Mouse (Mus musculus) liver, embryonic 13.5 days (tissue): ENCODE measurements at regions not wholly inside any gene's neighbourhood (a gene's known extent, or its start where the extent isn't known, plus 50 kb on each side); places are given as distances from the start of the nearest gene placed in this dataset.

Experiments
- ATAC-seq: fragments of 200-750 bp; cut with Nextera tagmentation; 2 replicates; pipeline ENCODE4 v1.8.0; 2017; ENCODE audit warnings: low read depth, mild to moderate bottlenecking, moderate number of reproducible peaks, moderate library complexity
- DNase-seq: peaks from one replicate; pipeline ENCODE4 v3.0.0; 2022
- H3K27ac ChIP-seq: fragments of 300-500 bp; sonication (generic); 2 replicates; pipeline ENCODE4 v1.5.1; 2015; ENCODE audit warnings: moderate library complexity, mild to moderate bottlenecking, inconsistent platforms
- H3K27me3 ChIP-seq: fragments of 300-500 bp; sonication (generic); 2 replicates; pipeline ENCODE4 v1.6.1; 2015; ENCODE audit warnings: mild to moderate bottlenecking, inconsistent platforms
- H3K36me3 ChIP-seq: fragments of 300-500 bp; sonication (generic); 2 replicates; pipeline ENCODE4 v1.6.1; 2015; ENCODE audit warnings: mild to moderate bottlenecking, inconsistent platforms
- H3K4me1 ChIP-seq: fragments of 300-500 bp; sonication (generic); replicated peaks from 2 replicates; pipeline ENCODE4 v1.6.1; 2015; ENCODE audit warnings: inconsistent platforms
- H3K4me2 ChIP-seq: fragments of 300-500 bp; sonication (generic); 2 replicates; pipeline ENCODE4 v1.6.1; 2015; ENCODE audit warnings: inconsistent platforms, mild to moderate bottlenecking, moderate library complexity
- H3K4me3 ChIP-seq: fragments of 300-500 bp; sonication (generic); replicated peaks from 2 replicates; pipeline ENCODE4 v1.5.1; 2015; ENCODE audit warnings: mild to moderate bottlenecking, inconsistent platforms
- H3K9ac ChIP-seq: fragments of 300-500 bp; sonication (generic); 2 replicates; pipeline ENCODE4 v1.6.1; 2015; ENCODE audit warnings: mild to moderate bottlenecking, inconsistent platforms
- H3K9me3 ChIP-seq: fragments of 300-500 bp; sonication (generic); replicated peaks from 2 replicates; pipeline ENCODE4 v1.6.1; 2016; ENCODE audit warnings: inconsistent platforms
- WGBS: fragments of 180-500 bp; shearing (Covaris S2); methylation state at CpG from one replicate; pipeline ENCODE4 v1.1.7; 2015; ENCODE audit not compliant: insufficient replicate concordance; 5-methylcytosine and 5-hydroxymethylcytosine counted together

DNA sequence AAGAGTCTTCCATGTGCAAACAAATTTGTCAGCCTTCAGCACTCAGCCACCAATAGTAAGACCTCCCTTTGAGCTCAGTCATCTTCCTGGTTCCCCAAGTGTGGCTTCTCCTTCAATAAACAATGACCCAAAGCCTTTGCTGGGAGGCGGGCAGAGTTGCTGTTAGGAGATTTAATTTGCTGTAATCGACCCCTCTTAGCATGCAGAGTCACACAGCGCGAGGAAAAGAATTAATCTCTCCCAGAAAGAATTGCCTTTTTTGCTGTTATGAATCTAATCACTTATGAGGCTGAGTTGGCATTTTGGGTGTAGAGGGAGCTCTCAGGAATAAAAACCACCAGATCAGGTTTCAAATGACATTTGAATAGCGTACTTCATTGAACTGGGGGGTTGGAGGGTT is 387.0 kb downstream of the Prdm2 start:
- Histone ChIP-seq H3K4me3 (no peak overlapping the region), H3K27me3 (no peaks in the 10 kb centered on the region), H3K4me1 (no peaks in the 10 kb centered on the region), H3K4me2 (no peak overlapping the region), H3K9me3 (no peaks in the 10 kb centered on the region; the same call in none of the 2 replicates), H3K9ac (no peak overlapping the region), H3K36me3 (no peaks in the 10 kb centered on the region), H3K27ac (no peak overlapping the region)
- DNase-seq (no peak), ATAC-seq (no peak)
- 64% methylated on average over 5 of the region's 5 CpGs for WGBS

DNA sequence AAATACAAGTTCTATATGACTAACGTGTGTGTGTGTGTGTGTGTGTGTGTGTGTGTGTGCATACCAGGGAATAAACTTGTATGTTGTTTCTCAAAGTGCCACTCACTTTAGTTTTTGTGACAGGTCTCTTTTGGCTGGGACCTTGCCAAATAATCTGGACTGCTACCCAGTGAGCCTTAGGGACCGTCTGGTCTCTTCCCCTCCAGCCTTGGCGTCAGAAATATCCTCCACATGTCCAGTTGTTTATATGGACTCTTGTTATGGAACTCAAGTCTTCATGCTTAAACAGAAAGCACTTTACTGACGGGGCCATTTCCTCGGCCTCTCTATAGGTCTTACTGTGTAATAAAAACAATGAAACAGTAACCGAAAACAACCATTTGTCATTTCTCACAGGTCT is 394.4 kb downstream of the Prdm2 start:
- Histone ChIP-seq H3K27ac (no peak overlapping the region), H3K9me3 (peaks cover 8% of the 10 kb centered on the region), H3K36me3 (no peaks in the 10 kb centered on the region), H3K4me2 (no peak overlapping the region), H3K27me3 (no peaks in the 10 kb centered on the region), H3K4me3 (no peak overlapping the region), H3K9ac (no peak overlapping the region), H3K4me1 (no peaks in the 10 kb centered on the region)
- ATAC-seq (no peak), DNase-seq (no peak)
- WGBS, result 72% methylated on average over 6 of the region's 6 CpGs

DNA sequence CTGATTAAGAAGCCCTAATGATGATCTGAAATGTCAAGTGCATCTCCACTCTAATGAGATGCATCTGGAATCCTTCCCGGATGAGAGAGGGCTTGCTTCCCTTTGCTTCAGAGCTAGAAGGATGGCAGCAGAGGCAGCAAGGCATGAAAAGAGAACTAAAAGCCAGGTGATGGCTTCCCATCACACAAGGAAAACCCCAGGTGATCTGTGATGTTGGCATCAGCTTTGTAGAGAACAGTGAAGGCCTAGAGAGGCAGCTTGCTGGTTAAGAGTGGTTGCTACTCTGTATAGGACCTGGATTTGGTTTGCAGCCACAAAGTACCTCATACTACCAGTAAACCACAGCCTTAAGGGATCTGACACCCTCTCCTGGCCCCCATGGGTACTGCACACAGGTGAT is 395.8 kb downstream of the Prdm2 start:
- no peak overlapping the region for H3K27ac ChIP-seq
- H3K4me3 ChIP-seq, result no peak overlapping the region
- H3K9ac ChIP-seq, result no peak overlapping the region
- ATAC-seq, result no peak
- no peaks in the 10 kb centered on the region for H3K36me3 ChIP-seq
- DNase-seq, result no peak
- H3K27me3 ChIP-seq, result no peaks in the 10 kb centered on the region
- H3K9me3 ChIP-seq, result peaks cover 8% of the 10 kb centered on the region
- no peak overlapping the region for H3K4me2 ChIP-seq
- no peaks in the 10 kb centered on the region for H3K4me1 ChIP-seq
- WGBS, result 60% methylated on average over 1 of the region's 1 CpGs

DNA sequence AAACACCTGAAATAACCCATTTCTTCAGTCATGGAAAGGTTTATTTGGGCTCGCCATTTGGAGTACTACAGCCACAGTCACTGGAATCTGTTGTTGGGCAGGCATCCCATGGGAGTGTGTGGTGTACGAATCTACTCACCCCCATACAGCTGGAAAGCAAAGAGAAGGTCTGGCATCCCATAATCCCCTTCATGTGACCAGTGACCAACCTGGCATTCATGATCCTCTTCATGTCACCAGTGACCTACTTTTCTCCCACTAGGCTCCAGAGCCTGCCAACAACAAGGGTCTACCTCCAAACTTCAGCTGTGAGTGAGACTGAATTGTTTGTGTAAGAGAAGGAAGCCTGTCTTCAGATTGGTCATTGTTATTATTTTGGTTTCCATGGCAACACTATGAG is 409.0 kb downstream of the Prdm2 start:
- no peaks in the 10 kb centered on the region for H3K4me1 ChIP-seq
- WGBS, result 52% methylated on average over 2 of the region's 2 CpGs
- H3K9ac ChIP-seq, result no peak overlapping the region
- 0 out of 2 replicates have a peak, but pooled peaks cover 8% of the 10 kb centered on the region for H3K9me3 ChIP-seq
- no peaks in the 10 kb centered on the region for H3K27me3 ChIP-seq
- DNase-seq, result no peak
- H3K36me3 ChIP-seq, result no peaks in the 10 kb centered on the region
- no peak for ATAC-seq
- no peak overlapping the region for H3K4me3 ChIP-seq
- H3K27ac ChIP-seq, result no peak overlapping the region
- no peak overlapping the region for H3K4me2 ChIP-seq

DNA sequence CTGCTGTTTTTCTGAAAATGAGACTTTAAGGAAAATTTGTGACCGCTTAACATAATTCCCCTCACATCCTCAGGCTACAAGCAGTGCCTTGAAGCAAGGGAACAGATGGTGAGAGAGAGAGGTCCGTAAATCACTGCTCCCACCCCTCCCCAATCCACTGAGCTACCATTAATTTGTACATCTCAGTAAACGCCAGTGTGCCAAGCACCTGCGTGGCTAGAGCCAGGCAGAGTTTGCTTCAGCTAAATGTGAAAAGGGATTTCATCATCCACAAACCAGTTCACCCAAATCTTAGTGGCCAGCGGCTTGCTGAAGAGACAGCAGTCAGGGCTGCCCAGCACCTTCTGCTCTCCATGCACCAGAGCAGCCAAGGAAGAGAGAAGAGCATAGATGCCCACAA is 413.5 kb downstream of the Prdm2 start:
- no peak overlapping the region for H3K27ac ChIP-seq
- no peak overlapping the region for H3K9ac ChIP-seq
- DNase-seq, result no peak

DNA sequence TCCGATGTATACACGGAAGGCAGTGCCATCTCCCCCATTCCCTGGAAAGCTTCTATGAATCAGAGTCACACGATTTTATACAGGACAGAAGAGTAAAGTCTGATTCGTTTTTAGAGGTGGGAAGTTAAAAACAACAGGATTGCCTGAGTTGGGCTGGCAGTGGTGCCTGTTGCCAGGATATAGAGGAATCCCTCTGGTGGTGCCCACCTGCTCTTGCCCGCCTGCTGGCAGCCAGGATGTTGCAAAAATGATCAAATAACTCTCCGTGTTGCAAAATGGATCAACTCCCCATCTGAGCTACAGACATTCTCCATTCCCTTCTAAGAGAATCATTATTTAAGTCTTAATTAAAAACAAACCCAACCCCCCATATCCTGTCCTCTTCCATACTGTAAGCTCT is 414.0 kb downstream of the Prdm2 start:
- DNase-seq (no peak), ATAC-seq (no peak)
- H3K4me2 ChIP-seq, result no peak overlapping the region
- H3K36me3 ChIP-seq, result no peaks in the 10 kb centered on the region
- H3K27ac ChIP-seq, result no peak overlapping the region
- WGBS, result 53% methylated on average over 6 of the region's 6 CpGs
- H3K27me3 ChIP-seq, result no peaks in the 10 kb centered on the region
- H3K4me3 ChIP-seq, result no peak overlapping the region
- H3K9me3 ChIP-seq, result 0 out of 2 replicates have a peak, but pooled peaks cover 5% of the 10 kb centered on the region
- H3K9ac ChIP-seq, result no peak overlapping the region
- no peaks in the 10 kb centered on the region for H3K4me1 ChIP-seq

More for the DNA sequence above, 413.5 kb downstream of the Prdm2 start:
- H3K4me3 ChIP-seq, result no peak overlapping the region
- H3K27me3 ChIP-seq, result no peaks in the 10 kb centered on the region
- H3K9me3 ChIP-seq, result 0 out of 2 replicates have a peak, but pooled peaks cover 5% of the 10 kb centered on the region
- H3K36me3 ChIP-seq, result no peaks in the 10 kb centered on the region
- WGBS, result 60% methylated on average over 5 of the region's 5 CpGs
- H3K4me1 ChIP-seq, result no peaks in the 10 kb centered on the region
- ATAC-seq, result no peak
- no peak overlapping the region for H3K4me2 ChIP-seq

DNA sequence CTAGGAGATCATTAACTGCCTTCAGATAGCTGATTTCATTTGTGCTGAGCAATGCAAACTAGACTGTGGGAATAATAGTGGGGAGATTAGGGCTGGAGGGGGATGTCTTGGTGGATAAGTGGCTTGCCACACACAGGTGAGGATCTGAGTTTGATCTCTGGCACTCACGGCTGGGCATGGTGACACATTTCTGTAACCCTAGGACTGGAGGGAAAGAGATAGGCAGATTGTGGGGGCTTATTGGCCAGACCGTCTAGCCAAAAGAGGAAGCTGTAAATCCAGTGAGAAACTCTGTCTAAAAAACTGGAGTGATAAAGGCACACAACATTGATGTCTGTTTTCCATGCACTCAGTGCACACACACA is 420.2 kb downstream of the Prdm2 start:
- H3K4me2 ChIP-seq, result no peak overlapping the region
- WGBS, result 25% methylated on average over 2 of the region's 2 CpGs
- H3K27me3 ChIP-seq, result no peaks in the 10 kb centered on the region
- DNase-seq (no peak), ATAC-seq (no peak)
- H3K9me3 ChIP-seq, result no peaks in the 10 kb centered on the region
- H3K9ac ChIP-seq, result no peak overlapping the region
- H3K36me3 ChIP-seq, result no peaks in the 10 kb centered on the region
- no peaks in the 10 kb centered on the region for H3K4me1 ChIP-seq
- H3K27ac ChIP-seq, result no peak overlapping the region
- no peak overlapping the region for H3K4me3 ChIP-seq

DNA sequence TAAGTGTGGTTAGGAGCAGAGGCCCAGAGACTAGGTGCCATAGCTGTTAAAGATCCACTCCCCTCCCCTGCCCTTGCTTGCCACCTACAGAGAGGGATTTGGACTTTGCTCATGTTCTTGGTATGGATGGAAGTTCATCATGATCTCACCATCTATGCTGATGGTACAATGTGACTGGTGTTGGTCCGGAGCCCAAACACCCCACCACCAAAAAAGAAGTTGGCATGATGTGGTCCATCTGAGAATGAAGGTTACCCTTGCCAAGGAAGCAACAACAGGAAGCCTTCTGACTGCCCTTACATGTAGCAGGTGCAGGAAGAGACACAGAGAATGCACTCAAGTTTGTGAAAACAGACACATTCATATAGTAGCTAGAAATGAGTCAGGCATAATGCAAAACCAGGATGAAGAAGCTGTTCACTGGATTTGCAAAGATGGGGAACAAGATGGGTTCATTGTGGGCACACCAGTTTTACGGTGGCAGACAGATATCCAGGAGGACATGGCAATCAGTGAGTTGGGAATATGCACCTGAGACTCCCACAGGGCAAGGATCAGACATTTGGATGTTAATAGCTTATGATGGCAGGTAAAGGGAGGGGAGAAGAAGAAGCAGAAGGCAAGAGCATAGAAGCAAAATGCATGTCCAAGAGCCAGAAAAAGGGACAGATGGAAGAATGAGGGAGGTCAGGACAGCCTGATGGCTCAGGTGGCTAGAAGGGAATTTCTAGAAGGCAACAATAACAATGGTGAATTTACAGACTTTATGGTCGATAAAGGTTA is 420.8 kb downstream of the Prdm2 start:
- no peak overlapping the region for H3K4me2 ChIP-seq
- no peak for ATAC-seq
- WGBS, result 53% methylated on average over 3 of the region's 3 CpGs
- H3K4me3 ChIP-seq, result no peak overlapping the region
- no peak overlapping the region for H3K9ac ChIP-seq
- no peaks in the 10 kb centered on the region for H3K9me3 ChIP-seq
- H3K27ac ChIP-seq, result no peak overlapping the region
- no peaks in the 10 kb centered on the region for H3K36me3 ChIP-seq
- DNase-seq, result no peak
- H3K27me3 ChIP-seq, result no peaks in the 10 kb centered on the region
- H3K4me1 ChIP-seq, result no peaks in the 10 kb centered on the region

DNA sequence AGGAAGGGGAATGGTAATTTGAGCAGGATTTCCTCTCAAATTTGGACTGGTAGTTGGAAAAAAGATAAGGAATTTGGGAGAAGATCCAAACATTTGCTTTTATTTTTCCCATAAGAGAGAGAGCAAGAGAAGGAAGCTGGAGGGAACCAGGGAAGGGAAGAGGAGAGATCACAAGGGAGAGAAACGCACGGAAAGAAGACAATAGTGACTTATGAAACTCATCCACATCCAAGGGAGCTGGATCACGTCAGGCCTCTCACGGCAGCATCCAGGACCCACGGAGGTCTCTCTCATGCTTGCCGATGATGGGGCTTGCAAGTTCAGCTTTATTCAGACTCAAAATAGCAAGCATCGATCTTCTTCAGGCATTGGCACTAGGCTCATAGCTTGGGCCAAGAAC is 423.7 kb downstream of the Prdm2 start:
- Histone ChIP-seq H3K27me3 (no peaks in the 10 kb centered on the region), H3K9ac (no peak overlapping the region), H3K36me3 (no peaks in the 10 kb centered on the region), H3K9me3 (no peaks in the 10 kb centered on the region), H3K27ac (no peak overlapping the region), H3K4me3 (no peak overlapping the region), H3K4me1 (no peaks in the 10 kb centered on the region), H3K4me2 (no peak overlapping the region)
- ATAC-seq (no peak), DNase-seq (no peak)
- 74% methylated on average over 7 of the region's 7 CpGs for WGBS

DNA sequence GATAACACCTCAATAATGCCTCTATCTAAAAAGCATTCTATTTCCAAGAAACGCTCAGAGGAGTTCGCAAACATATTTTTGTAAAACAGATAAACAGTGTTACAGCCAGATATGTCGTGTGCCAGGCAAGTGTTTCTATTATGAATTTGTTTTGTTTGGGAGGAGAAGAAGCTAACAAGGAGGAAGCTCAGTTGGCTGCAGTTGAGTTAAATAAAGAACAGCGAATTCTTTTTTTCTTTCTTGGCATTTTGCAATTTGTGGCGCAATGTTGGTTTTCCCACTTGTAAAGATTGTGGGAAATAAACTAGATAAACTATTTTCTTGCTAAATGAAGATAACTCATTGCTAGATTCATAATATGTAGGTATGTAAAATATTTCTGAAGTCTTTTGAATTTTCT is 427.4 kb downstream of the Prdm2 start:
- Histone ChIP-seq H3K36me3 (no peaks in the 10 kb centered on the region), H3K4me3 (no peak overlapping the region), H3K27me3 (no peaks in the 10 kb centered on the region), H3K4me2 (no peak overlapping the region), H3K4me1 (no peaks in the 10 kb centered on the region), H3K9ac (no peak overlapping the region), H3K9me3 (no peaks in the 10 kb centered on the region), H3K27ac (no peak overlapping the region)
- 77% methylated on average over 5 of the region's 5 CpGs for WGBS
- DNase-seq, result no peak
- no peak for ATAC-seq

DNA sequence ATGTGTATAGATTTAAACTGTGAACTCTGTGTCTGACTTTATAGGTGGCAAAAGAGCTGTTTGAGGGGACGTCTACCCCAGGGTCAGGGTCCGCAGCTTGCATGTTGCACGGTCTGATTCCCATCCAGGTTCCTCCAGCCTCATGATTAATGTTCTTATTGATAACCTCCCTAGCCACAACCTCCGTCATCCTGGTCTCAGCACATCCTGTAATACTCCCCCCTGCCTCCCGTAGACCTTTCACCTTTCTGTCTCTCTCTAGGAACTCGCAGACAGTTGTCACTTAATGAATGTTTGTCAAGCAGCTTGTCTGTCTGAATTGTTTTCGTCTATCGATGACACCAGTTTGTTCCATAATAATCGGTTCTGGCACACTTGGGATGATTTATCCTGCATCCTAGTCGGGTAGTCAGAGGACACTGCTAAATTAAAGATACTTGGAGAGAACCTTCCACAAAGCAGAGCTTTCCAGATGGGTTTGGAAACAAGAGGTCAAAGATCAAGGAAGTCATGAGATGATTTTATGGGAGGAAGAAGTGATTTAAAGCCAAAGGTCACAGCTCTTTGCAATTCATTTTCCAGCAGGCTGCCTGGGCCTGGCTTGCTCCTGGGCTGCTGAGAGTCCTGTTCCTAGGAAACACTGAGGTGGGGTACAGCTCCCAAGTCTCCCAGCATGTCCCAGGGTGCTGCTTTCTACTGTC is 435.9 kb downstream of the Prdm2 start:
- H3K36me3 ChIP-seq, result no peaks in the 10 kb centered on the region
- 53% methylated on average over 10 of the region's 10 CpGs for WGBS
- H3K9ac ChIP-seq, result no peak overlapping the region
- no peak overlapping the region for H3K4me3 ChIP-seq
- H3K27ac ChIP-seq, result no peak overlapping the region
- no peak for ATAC-seq
- DNase-seq, result no peak
- no peaks in the 10 kb centered on the region for H3K27me3 ChIP-seq
- H3K9me3 ChIP-seq, result no peaks in the 10 kb centered on the region
- H3K4me1 ChIP-seq, result no peaks in the 10 kb centered on the region
- H3K4me2 ChIP-seq, result no peak overlapping the region

DNA sequence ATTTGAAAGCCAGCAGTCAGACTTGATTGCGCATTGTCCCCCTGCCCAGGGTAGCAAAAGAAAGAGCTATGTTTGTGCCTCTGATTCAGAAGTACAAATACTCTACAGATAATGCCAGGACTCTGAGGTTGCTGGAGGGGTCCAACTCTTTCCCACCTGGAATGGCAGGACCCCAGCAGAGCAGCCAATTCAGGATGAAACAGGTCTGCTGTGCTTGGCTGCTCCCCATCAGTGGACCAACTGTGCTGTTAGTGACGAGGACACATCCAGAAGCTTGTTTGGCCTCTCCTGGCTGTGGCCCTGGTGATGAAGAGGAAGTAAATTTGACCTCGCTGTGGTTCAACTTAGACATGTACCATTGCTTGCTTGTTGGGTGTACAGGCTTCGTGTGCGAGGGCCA is 437.8 kb downstream of the Prdm2 start:
- Histone ChIP-seq H3K4me2 (no peak overlapping the region), H3K27ac (no peak overlapping the region), H3K9ac (no peak overlapping the region), H3K36me3 (no peaks in the 10 kb centered on the region), H3K4me3 (no peak overlapping the region), H3K4me1 (no peaks in the 10 kb centered on the region), H3K27me3 (no peaks in the 10 kb centered on the region), H3K9me3 (no peaks in the 10 kb centered on the region)
- DNase-seq (no peak), ATAC-seq (no peak)
- 55% methylated on average over 5 of the region's 5 CpGs for WGBS
